Mouse (Mus musculus): Measurements from ENCODE around the gene Nom1. TPM values are rescaled to one million over a fixed set of nuclear protein-coding genes. Genes with fewer than 3 reads are reported as not detected.

Nom1 gene
- total RNA-seq, 2 experiments from 2014 or later = 20.3 to 20.9 TPM

- no peak for DNase-seq (ENCODE audit: low spot score in 2 of 2)
- intact Hi-C loops (cut with DNase I) = no loop called here
These were observed 34.0 kb downstream of the Nom1 start for GRCm38 (mm10) chr5:29468351-29469065.

- DNase-seq (ENCODE audit: low spot score in 2 of 2) = no peak
- intact Hi-C loops (cut with DNase I) = no loop called here
These were observed 35.0 kb downstream of the Nom1 start for GRCm38 (mm10) chr5:29469501-29469900.

- no peak for DNase-seq (ENCODE audit: low spot score in 2 of 2)
- intact Hi-C loops (cut with DNase I) = loop anchor here (5.0 kb wide), 1 partner anchor 1303 kb away; the partner anchor contains the start of gene En2
These were observed 35.8 kb downstream of the Nom1 start for GRCm38 (mm10) chr5:29470271-29470670.

- intact Hi-C loops (cut with DNase I) = loop anchor here (5.0 kb wide), 1 partner anchor 1304 kb away; the partner anchor contains the start of gene En2
- DNase-seq (ENCODE audit: low spot score in 2 of 2) = no peak
These were observed 36.5 kb downstream of the Nom1 start for GRCm38 (mm10) chr5:29470851-29471394.

- intact Hi-C loops (cut with DNase I) = loop anchor here (5.0 kb wide), 1 partner anchor 1304 kb away; the partner anchor contains the start of gene En2
- DNase-seq (ENCODE audit: low spot score in 2 of 2) = no peak
These were observed 36.9 kb downstream of the Nom1 start for GRCm38 (mm10) chr5:29471396-29471795.

- intact Hi-C loops (cut with DNase I) = loop anchor here (5.0 kb wide), 1 partner anchor 1305 kb away; the partner anchor contains the start of gene En2
- no peak for DNase-seq (ENCODE audit: low spot score in 2 of 2)
These were observed 37.6 kb downstream of the Nom1 start for GRCm38 (mm10) chr5:29471855-29472665.

GRCm38 (mm10) chr5:29473551-29474245 lies 39.2 kb downstream of the Nom1 start:
- intact Hi-C loops (cut with DNase I) = loop anchor here (5.0 kb wide), 1 partner anchor 1306 kb away; the partner anchor contains the start of gene En2
- DNase-seq (ENCODE audit: low spot score in 2 of 2) = no peak

- no peak for DNase-seq (ENCODE audit: low spot score in 2 of 2)
- intact Hi-C loops (cut with DNase I) = loop anchor here (5.0 kb wide), 1 partner anchor 1307 kb away; the partner anchor contains the start of gene En2
These were observed 39.9 kb downstream of the Nom1 start for GRCm38 (mm10) chr5:29474246-29474960.

- intact Hi-C loops (cut with DNase I) = no loop called here
- no peak for DNase-seq (ENCODE audit: low spot score in 2 of 2)
These were observed 40.6 kb downstream of the Nom1 start for GRCm38 (mm10) chr5:29475041-29475440.

- no peak for DNase-seq (ENCODE audit: low spot score in 2 of 2)
- intact Hi-C loops (cut with DNase I) = no loop called here
These were observed 41.1 kb downstream of the Nom1 start for GRCm38 (mm10) chr5:29475556-29475955.

GRCm38 (mm10) chr5:29476021-29476420 lies 41.6 kb downstream of the Nom1 start:
- intact Hi-C loops (cut with DNase I) = no loop called here
- DNase-seq (ENCODE audit: low spot score in 2 of 2) = no peak

GRCm38 (mm10) chr5:29477474-29478207 lies 43.2 kb downstream of the Nom1 start:
- DNase-seq (ENCODE audit: low spot score in 2 of 2) = no peak
- intact Hi-C loops (cut with DNase I) = no loop called here

- no peak for DNase-seq (ENCODE audit: low spot score in 2 of 2)
- intact Hi-C loops (cut with DNase I) = no loop called here
These were observed 44.0 kb downstream of the Nom1 start, which contains the start of gene Mnx1 for GRCm38 (mm10) chr5:29478208-29479197. TSS of gene Mnx1 (minus strand) at chr5:29478470.

GRCm38 (mm10) chr5:29479198-29479593 lies 44.7 kb downstream of the Nom1 start:
- intact Hi-C loops (cut with DNase I) = no loop called here
- no peak for DNase-seq (ENCODE audit: low spot score in 2 of 2)

- DNase-seq (ENCODE audit: low spot score in 2 of 2) = no peak
- intact Hi-C loops (cut with DNase I) = no loop called here
These were observed 49.3 kb downstream of the Nom1 start for GRCm38 (mm10) chr5:29483801-29484200.

GRCm38 (mm10) chr5:29484965-29485940 lies 50.8 kb downstream of the Nom1 start:
- intact Hi-C loops (cut with DNase I) = no loop called here
- DNase-seq (ENCODE audit: low spot score in 2 of 2) = no peak

Data from left cerebral cortex, postnatal 14 days (tissue).